Mouse (Mus musculus) CD4-positive helper T cell, adult 2 months (primary cell): ENCODE measurements at regions not wholly inside any gene's neighbourhood (a gene's known extent, or its start where the extent isn't known, plus 50 kb on each side); places are given as distances from the start of the nearest gene placed in this dataset.

ENCODE experiments used
- DNase-seq: peaks from one replicate; pipeline ENCODE4 v3.0.0-alpha.2; 2012; ENCODE audit warnings: low read depth, missing footprints, low spot score

DNA sequence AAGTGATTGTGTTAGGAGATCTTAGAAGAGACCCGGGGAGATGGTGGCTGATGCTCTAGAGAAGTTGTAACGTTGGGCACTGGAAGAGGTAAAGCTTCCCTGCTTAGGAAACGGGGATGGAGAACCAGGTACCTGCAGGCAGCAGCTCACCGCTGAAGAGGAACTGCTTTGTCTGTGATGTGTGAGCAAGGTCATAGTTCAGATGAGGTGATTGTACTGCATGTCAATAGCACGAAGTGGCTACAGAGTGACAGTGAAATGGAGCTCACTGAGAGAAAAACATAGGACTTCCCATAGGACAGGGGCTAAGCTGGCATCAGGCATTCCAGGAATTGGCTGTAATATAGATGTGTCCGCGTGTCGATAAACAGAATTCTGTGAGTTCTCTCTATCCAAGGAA lies 205.1 kb upstream of the Tet2 start:
- DNase-seq, result no peak

- DNase-seq, result no peak
Observed at GRCm38 (mm10) chr3:133750606-133751005, 205.7 kb upstream of the Tet2 start.

- DNase-seq, result no peak
Observed at GRCm38 (mm10) chr3:133751011-133751410, 206.1 kb upstream of the Tet2 start.

DNA sequence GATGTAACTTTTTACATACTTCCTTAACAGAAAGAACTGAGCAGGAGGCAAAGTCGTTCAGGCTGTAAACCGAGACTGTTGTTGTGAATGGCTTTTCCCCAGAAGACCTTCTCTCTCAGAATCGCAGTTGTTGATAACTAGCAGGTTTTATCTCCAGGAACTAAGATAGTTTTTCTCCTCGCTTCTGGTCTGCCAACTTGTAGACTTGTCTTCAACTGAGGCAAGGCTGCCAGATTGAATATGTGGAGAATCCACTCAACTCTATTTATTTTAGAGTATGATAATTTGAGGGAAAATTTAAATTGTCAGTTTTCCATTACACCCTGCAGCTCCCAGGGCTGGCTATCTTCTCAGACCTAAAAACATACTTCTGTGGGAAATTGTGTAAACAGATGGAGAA lies 206.6 kb upstream of the Tet2 start:
- DNase-seq, result no peak

GRCm38 (mm10) chr3:133753041-133753440 lies 208.1 kb upstream of the Tet2 start:
- DNase-seq, result no peak

GRCm38 (mm10) chr3:133754006-133754910 lies 209.3 kb upstream of the Tet2 start:
- DNase-seq, result no peak

GRCm38 (mm10) chr3:133754911-133755259 lies 209.9 kb upstream of the Tet2 start:
- DNase-seq, result no peak

GRCm38 (mm10) chr3:133757756-133758420 lies 212.9 kb upstream of the Tet2 start:
- peak; percentile 3 for DNase-seq

GRCm38 (mm10) chr3:133758421-133758820 lies 213.5 kb upstream of the Tet2 start:
- DNase-seq, result peak; percentile 31

DNA sequence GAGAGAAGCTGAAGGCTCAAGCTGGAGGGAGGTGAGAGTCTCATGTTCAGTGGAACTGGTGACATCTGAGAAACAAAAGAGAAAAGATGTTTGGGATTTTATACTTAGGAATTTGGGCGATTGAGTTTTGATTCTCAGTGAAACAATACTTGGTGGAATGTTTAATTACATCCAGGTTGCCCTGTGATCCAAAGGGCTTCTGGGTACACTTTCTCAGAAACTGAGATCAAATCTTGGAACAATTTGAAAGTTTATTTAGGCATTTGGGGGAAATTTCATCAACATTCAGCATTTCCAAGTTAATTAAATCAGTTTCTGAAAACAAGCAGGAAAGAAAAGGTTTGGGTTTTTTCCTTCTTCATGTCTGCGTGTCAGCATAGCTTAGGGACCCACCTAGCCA lies 214.7 kb upstream of the Tet2 start:
- DNase-seq, result no peak

DNA sequence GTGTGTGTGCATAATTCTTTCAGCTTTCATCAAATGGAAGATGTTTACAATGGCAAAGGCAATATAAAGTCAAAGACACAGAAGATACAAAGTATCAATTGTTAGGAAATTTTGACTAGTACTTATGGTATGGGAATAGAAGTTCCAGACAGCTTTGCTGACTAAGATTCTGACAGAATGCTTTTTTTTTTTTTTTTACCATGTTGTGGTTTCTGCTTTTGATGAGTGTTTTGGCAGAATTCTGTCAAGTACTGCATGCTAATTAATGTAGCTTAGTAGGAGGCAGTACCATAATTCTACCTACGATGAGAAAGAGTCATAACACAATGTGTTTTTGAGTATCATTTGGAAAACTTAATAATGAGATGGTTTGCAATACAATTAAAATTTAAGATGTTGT lies 215.3 kb upstream of the Tet2 start:
- peak; percentile 28 for DNase-seq

DNA sequence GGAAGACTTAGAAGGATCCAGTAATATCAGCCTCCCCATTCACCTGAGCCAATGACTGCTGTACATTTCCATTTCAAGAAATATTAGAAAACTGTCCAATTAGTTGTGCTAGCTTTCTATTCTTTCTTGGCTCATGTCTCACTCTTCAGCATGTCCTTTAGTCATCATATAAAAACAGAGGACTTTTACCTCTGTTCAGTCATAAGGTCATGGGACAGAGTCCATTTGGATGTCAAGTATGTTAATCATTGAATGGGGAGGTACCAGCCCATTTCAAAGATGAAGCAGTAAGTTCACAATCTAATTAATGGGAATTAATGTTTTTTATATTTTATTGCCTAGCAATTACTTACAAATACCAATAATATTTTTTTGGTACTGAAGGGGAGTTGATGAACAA lies 218.8 kb upstream of the Tet2 start:
- no peak for DNase-seq

DNA sequence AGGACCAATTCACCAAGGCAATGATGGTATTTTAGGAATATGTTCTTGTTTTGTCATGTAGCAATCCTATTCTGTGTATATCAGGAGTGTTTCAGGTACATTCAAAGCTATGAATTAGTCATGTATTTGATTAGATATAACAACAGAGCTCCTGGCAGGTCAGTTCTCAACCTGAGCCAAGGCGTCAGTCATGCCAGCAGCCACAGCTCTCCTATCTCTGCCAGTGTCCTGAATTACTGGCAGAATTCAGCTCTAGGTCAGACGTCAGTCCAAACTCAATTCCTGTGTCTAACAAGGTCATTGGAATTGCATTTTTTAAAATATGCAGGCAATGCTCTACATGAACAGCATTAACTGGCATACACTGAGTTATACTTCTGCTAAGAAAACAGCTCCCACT lies 228.6 kb upstream of the Tet2 start:
- no peak for DNase-seq

- DNase-seq, result no peak
Observed at GRCm38 (mm10) chr3:133774229-133774628, 229.3 kb upstream of the Tet2 start.

- no peak for DNase-seq
Observed at GRCm38 (mm10) chr3:133776013-133776412, 231.1 kb upstream of the Tet2 start.

DNA sequence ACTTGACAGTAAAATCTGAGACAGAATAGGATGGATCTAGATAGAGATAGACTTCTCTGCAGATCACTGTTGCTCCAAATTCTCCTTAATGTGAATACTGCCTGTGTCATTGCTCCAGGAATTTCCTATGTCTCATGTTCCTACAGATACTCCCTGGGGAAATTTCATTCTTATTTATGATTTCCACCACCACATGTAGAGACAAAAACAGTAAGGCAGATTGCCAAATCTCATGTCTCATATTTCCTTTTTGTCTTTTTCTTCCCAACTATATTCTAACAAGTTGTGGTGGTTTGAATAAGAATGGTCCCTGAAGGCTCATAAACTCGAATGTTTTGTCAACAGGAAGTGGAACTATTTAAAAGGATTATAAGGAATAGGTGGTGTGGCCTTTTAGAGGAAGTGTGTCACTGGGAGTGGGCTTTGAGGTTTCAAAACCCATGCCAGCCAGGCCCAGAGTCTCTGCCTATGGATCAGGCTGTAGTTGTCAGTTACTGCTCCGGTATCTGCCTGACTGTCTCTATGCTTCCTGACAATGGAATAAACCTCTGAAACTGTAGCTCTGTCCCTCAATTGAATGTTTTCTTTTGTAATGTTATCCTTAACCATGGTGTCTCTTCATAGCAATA lies 234.3 kb upstream of the Tet2 start:
- DNase-seq, result no peak

- DNase-seq, result no peak
Observed at GRCm38 (mm10) chr3:133783060-133783459, 238.1 kb upstream of the Tet2 start.

- DNase-seq, result no peak
Observed at GRCm38 (mm10) chr3:133791361-133791760, 246.4 kb upstream of the Tet2 start.

GRCm38 (mm10) chr3:133809007-133809552 lies 264.1 kb upstream of the Tet2 start:
- DNase-seq, result no peak

DNA sequence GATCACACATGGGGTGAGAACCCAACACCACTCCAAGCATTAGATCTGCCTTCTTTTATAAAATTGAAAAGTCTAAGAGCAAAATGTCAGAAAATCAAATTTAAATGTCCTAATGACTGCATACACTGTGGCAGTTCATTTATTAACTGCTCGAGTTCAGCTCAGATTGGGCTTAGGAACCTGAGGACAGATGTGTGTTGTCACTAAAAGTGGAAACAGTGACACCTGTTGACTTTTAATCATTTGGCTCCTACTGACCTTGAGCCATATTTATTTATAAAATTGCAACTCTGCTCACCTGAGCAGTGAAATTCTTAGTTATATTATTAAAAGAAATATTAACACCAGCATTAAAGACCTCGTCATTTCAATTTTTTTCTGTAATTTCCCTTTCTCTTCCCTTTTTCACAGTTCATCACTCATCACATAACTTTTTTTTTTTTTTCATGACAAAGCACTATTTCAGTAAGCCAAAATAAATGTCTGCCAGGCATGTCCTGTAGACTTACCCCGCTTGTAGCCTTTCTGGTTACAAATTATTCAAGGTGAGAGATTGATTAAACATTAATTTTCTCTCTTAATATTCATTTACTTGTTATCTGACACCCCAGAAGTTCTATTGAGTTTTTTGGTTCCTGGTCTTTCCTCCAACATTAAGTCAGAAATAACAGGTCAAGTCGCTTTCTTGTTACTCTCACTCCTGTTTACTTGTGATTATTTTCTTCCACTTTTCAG lies 274.2 kb upstream of the Tet2 start:
- no peak for DNase-seq

GRCm38 (mm10) chr3:133833739-133834391 lies 288.9 kb upstream of the Tet2 start:
- no peak for DNase-seq
